Mouse (Mus musculus): ENCODE results near the gene Olfr1130. TPM values are rescaled to one million over a fixed set of nuclear protein-coding genes. Genes with fewer than 3 reads are reported as not detected.

Gene Olfr1130
- not detected in 2 replicates for polyA plus RNA-seq (2021; fragmentation: Nextera tagmentation)
- long read RNA-seq, experiment 1: 0 reads
- long read RNA-seq, experiment 2: 0 reads

GRCm38 (mm10) chr2:87605912-87606311 is at the start of gene Olfr1130:
TSS of gene Olfr1130 (plus strand) at chr2:87606212.

GRCm38 (mm10) chr2:87573602-87574001 is 32.4 kb upstream of the Olfr1130 start, which contains the start of gene Olfr1129:
TSS of gene Olfr1129 (plus strand) at chr2:87573902.

GRCm38 (mm10) chr2:87626804-87627203 is 20.8 kb downstream of the Olfr1130 start, which contains the start of gene Olfr1131:
TSS of gene Olfr1131 (plus strand) at chr2:87627104.

DNA sequence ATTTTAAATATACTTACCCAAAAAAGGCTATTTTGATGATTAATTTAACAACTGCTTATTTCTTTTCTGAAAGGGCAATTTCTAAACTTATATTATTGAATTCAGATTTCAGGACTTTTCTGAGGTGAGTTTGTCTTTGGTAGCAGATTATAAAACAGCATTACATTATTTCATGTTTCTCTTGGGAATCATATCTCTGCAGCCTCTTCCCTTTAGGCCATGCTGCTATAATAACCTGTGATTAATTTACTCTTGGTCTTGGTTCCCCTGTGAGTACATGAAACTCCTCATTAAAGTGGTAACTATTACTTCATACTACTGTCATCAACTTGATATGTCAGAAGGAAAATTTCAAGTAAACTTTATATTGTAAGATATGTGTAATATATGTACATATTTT is 31.4 kb downstream of the Olfr1130 start, which contains the start of gene Olfr1132:
Gene Olfr1132 (minus strand): TSS at position 101 of the 400 bp plus-strand sequence.

GRCm38 (mm10) chr2:87647274-87647673 is 41.3 kb downstream of the Olfr1130 start, which contains the start of gene Olfr1133:
TSS of gene Olfr1133 (minus strand) at chr2:87647374.

GRCm38 (mm10) chr2:87658360-87658759 is 52.3 kb downstream of the Olfr1130 start, which contains the start of gene Olfr1134:
TSS of gene Olfr1134 (minus strand) at chr2:87658460.

Other genes starting within 250 kb of the Olfr1130 start
- not detected in 2 replicates for gene Olfr1121, start 236.3 kb upstream of the Olfr1130 start, polyA plus RNA-seq (2021; fragmentation: Nextera tagmentation)
- not detected in 2 replicates for gene Olfr1122, start 220.4 kb upstream of the Olfr1130 start, polyA plus RNA-seq (2021; fragmentation: Nextera tagmentation)
- not detected in 2 replicates for gene Olfr1123, start 189.6 kb upstream of the Olfr1130 start, polyA plus RNA-seq (2021; fragmentation: Nextera tagmentation)
- 0.11 TPM in 2 replicates for gene Olfr1124, start 175.9 kb upstream of the Olfr1130 start, polyA plus RNA-seq (2021; fragmentation: Nextera tagmentation)
- gene Olfr1126, start 152.2 kb upstream of the Olfr1130 start, polyA plus RNA-seq (2021; fragmentation: Nextera tagmentation): not detected in 2 replicates
- gene Pramel7, start 109.1 kb upstream of the Olfr1130 start, polyA plus RNA-seq (2021; fragmentation: Nextera tagmentation): not detected in 2 replicates
- gene Pramel6, start 99.6 kb upstream of the Olfr1130 start, polyA plus RNA-seq (2021; fragmentation: Nextera tagmentation): not detected in 2 replicates
- not detected in 2 replicates for gene Olfr153, start 74.4 kb upstream of the Olfr1130 start, polyA plus RNA-seq (2021; fragmentation: Nextera tagmentation)
- gene Olfr1128, start 60.7 kb upstream of the Olfr1130 start, polyA plus RNA-seq (2021; fragmentation: Nextera tagmentation): not detected in 2 replicates
- not detected in 2 replicates for gene Olfr1129, start 32.3 kb upstream of the Olfr1130 start, polyA plus RNA-seq (2021; fragmentation: Nextera tagmentation)
- gene Olfr1131, start 20.9 kb downstream of the Olfr1130 start, polyA plus RNA-seq (2021; fragmentation: Nextera tagmentation): not detected in 2 replicates
- gene Olfr1132, start 31.3 kb downstream of the Olfr1130 start, polyA plus RNA-seq (2021; fragmentation: Nextera tagmentation): not detected in 2 replicates
- gene Olfr1133, start 41.2 kb downstream of the Olfr1130 start, polyA plus RNA-seq (2021; fragmentation: Nextera tagmentation): not detected in 2 replicates
- gene Olfr1134, start 52.2 kb downstream of the Olfr1130 start, polyA plus RNA-seq (2021; fragmentation: Nextera tagmentation): not detected in 2 replicates
- not detected in 2 replicates for gene Olfr1135, start 67.5 kb downstream of the Olfr1130 start, polyA plus RNA-seq (2021; fragmentation: Nextera tagmentation)
- not detected in 2 replicates for gene Olfr1136, start 87.7 kb downstream of the Olfr1130 start, polyA plus RNA-seq (2021; fragmentation: Nextera tagmentation)
- gene Olfr1137, start 107.0 kb downstream of the Olfr1130 start, polyA plus RNA-seq (2021; fragmentation: Nextera tagmentation): not detected in 2 replicates
- gene Olfr1138, start 133.8 kb downstream of the Olfr1130 start, polyA plus RNA-seq (2021; fragmentation: Nextera tagmentation): not detected in 2 replicates
- not detected in 2 replicates for gene Olfr1140, start 137.5 kb downstream of the Olfr1130 start, polyA plus RNA-seq (2021; fragmentation: Nextera tagmentation)
- not detected in 2 replicates for gene Olfr1141, start 147.8 kb downstream of the Olfr1130 start, polyA plus RNA-seq (2021; fragmentation: Nextera tagmentation)
- not detected in 2 replicates for gene Olfr152, start 173.3 kb downstream of the Olfr1130 start, polyA plus RNA-seq (2021; fragmentation: Nextera tagmentation)
- not detected in 2 replicates for gene Olfr1143, start 194.4 kb downstream of the Olfr1130 start, polyA plus RNA-seq (2021; fragmentation: Nextera tagmentation)
- gene Olfr1145, start 203.6 kb downstream of the Olfr1130 start, polyA plus RNA-seq (2021; fragmentation: Nextera tagmentation): not detected in 2 replicates
- gene Olfr1148, start 224.3 kb downstream of the Olfr1130 start, polyA plus RNA-seq (2021; fragmentation: Nextera tagmentation): not detected in 2 replicates
- not detected in 2 replicates for gene Olfr1150-ps1, start 237.8 kb downstream of the Olfr1130 start, polyA plus RNA-seq (2021; fragmentation: Nextera tagmentation)
- gene Olfr1151, start 249.7 kb downstream of the Olfr1130 start, polyA plus RNA-seq (2021; fragmentation: Nextera tagmentation): not detected in 2 replicates

Data from left cerebral cortex, adult 6 months (tissue).